Mouse (Mus musculus): ENCODE measurements around the gene Kdm5b. TPM values are rescaled to one million over a fixed set of nuclear protein-coding genes. Genes with fewer than 3 reads are reported as not detected.

Kdm5b gene
- polyA plus RNA-seq, 1 experiment, result 12.9 TPM

DNA sequence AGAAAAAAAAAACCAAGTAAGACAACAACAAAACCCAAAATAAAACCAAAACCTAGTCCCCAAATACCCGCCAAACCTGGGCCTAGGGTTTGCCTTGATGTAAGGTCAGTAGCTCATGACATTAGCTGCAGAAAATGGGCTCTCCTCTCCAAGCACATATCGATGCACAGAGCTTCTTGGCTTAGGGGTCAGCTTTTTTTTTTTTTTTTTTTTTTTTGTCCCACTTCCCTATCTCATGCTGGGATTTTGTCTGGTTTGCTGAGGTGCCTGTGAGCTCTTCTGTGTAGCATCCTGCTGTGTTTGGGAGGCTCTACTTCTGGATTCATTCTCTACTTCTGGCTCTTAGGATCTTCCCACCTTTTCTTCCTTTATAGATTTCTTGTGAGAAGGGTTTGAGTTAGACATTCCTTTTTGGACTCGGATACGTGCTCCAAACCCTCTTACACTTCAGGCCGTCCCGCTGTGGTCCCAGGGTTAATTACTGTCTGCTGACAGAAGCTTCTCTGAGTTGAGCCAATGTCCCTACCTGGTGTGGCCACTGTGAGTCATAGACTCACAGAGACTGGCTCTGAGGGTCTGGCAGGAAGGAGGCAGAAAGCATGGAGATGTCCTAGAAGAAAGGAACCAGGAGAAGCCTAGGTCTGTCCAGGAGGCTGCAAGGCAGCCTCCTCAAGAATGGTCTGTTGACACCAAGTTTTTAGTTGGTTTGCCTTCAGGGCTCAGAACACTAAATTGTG lies 17.6 kb downstream of the Kdm5b start:
- Histone ChIP-seq H3K4me3 (ENCODE audit: insufficient read depth, low read length) (no peak overlapping the region), H3K27ac (ENCODE audit: insufficient read depth, low read depth, low read length) (no peak overlapping the region), H3K4me1 (ENCODE audit: control insufficient read depth, insufficient read depth, low read length) (no peaks in the 10 kb centered on the region)
- no peak for TF ChIP-seq POLR2A (IDR thresholded peaks at IDR 0.05; ENCODE audit: borderline replicate concordance, low read depth, low read length)
- TF ChIP-seq CTCF (IDR thresholded peaks at IDR 0.05; ENCODE audit: low read depth, low read length), result no peak

DNA sequence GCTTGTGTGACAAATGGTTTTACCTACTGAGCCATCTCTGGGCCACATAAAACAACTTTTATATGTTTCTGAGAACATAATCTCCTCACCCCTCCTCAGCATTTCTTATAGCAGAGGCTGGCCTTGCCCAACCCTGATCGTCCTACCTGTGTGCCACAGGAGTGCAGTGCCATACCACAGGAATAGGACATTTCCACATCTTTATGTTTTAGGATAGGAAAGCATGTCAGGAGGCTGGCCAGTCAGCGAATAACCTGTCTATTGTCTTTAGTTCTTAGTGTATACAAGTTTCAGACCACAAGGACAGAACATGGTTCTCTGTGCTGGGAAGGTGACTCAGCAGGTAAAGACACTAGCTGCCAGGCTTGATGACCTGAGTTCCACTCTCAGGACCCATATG lies 20.8 kb downstream of the Kdm5b start:
- Histone ChIP-seq H3K4me1 (ENCODE audit: control insufficient read depth, insufficient read depth, low read length) (no peaks in the 10 kb centered on the region), H3K4me3 (ENCODE audit: insufficient read depth, low read length) (no peak overlapping the region)
- TF ChIP-seq POLR2A (IDR thresholded peaks at IDR 0.05; ENCODE audit: borderline replicate concordance, low read depth, low read length) (no peak), CTCF (IDR thresholded peaks at IDR 0.05; ENCODE audit: low read depth, low read length) (no peak)

DNA sequence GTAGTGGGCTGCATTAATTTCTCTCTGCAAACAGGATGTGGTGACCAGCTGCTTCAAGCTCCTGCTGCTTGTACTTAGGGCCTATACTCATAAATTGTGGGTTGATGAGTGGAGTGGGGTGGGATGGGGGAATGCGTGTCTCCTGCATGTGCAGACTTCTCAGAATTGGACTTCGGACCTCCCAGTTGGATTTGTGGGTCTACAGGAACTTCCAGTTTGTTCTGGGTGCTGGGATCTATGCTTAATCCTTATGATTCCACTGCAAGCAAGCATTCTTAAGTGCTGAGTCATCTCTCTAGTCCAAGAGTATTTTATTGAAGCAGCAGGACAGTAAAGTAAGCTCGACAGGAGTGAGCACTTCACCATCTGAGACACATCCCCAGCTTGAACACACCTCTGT lies 23.6 kb downstream of the Kdm5b start:
- Histone ChIP-seq H3K4me3 (ENCODE audit: insufficient read depth, low read length) (no peak overlapping the region), H3K4me1 (ENCODE audit: control insufficient read depth, insufficient read depth, low read length) (peaks cover 2% of the 10 kb centered on the region; the same call in 1 of the 2 replicates), H3K27ac (ENCODE audit: insufficient read depth, low read depth, low read length) (no peak overlapping the region)
- TF ChIP-seq POLR2A (IDR thresholded peaks at IDR 0.05; ENCODE audit: borderline replicate concordance, low read depth, low read length), result no peak
- no peak for TF ChIP-seq CTCF (IDR thresholded peaks at IDR 0.05; ENCODE audit: low read depth, low read length)

More for the DNA sequence above, 20.8 kb downstream of the Kdm5b start:
- H3K27ac ChIP-seq (ENCODE audit: insufficient read depth, low read depth, low read length), result no peak overlapping the region

DNA sequence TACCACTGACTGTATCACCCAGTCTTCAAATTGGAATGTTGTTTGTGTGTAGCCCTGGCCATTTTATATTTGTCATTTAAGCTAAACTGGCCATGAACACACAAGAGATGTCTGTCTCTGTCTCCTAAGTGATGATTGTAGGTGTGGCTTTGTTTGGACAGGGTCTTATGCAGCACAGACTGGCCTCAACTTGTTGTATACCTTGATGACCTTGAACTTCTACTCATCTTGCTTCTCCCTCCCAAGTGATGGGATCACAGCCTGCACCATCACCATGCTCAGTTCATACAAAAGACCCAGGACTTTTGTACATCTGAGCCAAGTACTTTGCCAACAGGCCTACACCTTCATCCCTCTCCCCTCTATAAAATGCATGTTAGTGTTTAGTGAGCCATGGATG lies 29.7 kb downstream of the Kdm5b start:
- no peak overlapping the region for H3K4me3 ChIP-seq (ENCODE audit: insufficient read depth, low read length)
- H3K27ac ChIP-seq (ENCODE audit: insufficient read depth, low read depth, low read length), result no peak overlapping the region
- TF ChIP-seq POLR2A (IDR thresholded peaks at IDR 0.05; ENCODE audit: borderline replicate concordance, low read depth, low read length) (no peak), CTCF (IDR thresholded peaks at IDR 0.05; ENCODE audit: low read depth, low read length) (no peak)

DNA sequence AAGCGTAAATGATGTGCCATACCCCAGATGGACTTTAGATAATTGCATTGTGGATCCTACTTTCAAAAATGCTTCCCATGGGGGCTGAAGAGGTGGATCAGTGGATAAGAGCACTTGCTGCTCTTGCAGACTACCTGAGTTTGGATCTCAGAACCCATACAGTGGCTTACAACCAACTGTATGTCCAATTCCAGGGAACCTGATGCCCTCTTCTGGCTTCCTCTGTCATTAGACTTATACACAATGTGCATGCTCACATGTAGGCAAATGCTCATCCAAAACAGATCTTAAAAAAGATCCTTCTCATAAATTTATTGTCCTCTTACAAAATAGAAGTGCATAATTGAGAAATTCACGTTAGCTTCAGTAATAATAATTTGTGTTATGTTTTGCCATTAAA lies 31.8 kb downstream of the Kdm5b start:
- H3K4me3 ChIP-seq (ENCODE audit: insufficient read depth, low read length), result no peak overlapping the region
- peaks cover 2% of the 10 kb centered on the region; the same call in 1 of the 2 replicates for H3K4me1 ChIP-seq (ENCODE audit: control insufficient read depth, insufficient read depth, low read length)
- no peak overlapping the region for H3K27ac ChIP-seq (ENCODE audit: insufficient read depth, low read depth, low read length)
- TF ChIP-seq CTCF (IDR thresholded peaks at IDR 0.05; ENCODE audit: low read depth, low read length) (no peak), POLR2A (IDR thresholded peaks at IDR 0.05; ENCODE audit: borderline replicate concordance, low read depth, low read length) (no peak)

More for the DNA sequence above, 29.7 kb downstream of the Kdm5b start:
- H3K4me1 ChIP-seq (ENCODE audit: control insufficient read depth, insufficient read depth, low read length), result peaks cover 2% of the 10 kb centered on the region; the same call in 1 of the 2 replicates

DNA sequence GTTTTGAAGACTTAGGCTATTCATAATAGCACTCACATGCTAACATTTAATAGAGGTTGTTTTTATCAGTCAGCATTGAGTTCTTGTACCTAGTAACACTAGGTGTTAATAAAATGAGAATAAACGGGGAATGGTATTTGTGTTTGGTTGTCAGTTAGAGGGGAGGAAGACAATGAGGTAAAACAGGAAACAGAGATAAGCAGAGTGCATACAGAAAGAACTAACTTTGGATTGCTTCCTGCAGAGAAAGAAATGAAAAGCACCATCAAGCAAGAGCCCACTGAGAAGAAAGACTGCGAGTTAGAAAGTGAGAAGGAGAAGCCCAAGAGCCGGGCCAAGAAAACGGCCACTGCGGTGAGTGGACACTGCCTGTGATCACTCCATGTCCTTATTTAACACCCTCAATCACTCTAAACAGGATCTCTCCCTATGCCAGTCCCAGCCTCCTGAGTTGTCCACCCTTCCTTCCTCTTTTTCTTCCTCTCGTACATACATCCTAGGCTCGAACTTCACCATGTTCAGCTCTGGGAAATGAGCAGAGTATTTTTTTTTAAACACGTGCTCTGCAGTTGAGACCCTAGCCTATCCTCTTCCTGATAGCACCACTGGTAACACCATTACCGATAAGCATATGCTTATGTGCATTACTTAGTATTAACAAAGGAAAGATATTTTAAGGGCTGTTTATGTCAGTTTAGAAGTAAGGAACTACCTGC lies 37.5 kb downstream of the Kdm5b start:
- Histone ChIP-seq H3K4me1 (ENCODE audit: control insufficient read depth, insufficient read depth, low read length) (no peaks in the 10 kb centered on the region), H3K27ac (ENCODE audit: insufficient read depth, low read depth, low read length) (no peak overlapping the region), H3K4me3 (ENCODE audit: insufficient read depth, low read length) (no peak overlapping the region)
- no peak for TF ChIP-seq CTCF (IDR thresholded peaks at IDR 0.05; ENCODE audit: low read depth, low read length)
- TF ChIP-seq POLR2A (IDR thresholded peaks at IDR 0.05; ENCODE audit: borderline replicate concordance, low read depth, low read length), result no peak

DNA sequence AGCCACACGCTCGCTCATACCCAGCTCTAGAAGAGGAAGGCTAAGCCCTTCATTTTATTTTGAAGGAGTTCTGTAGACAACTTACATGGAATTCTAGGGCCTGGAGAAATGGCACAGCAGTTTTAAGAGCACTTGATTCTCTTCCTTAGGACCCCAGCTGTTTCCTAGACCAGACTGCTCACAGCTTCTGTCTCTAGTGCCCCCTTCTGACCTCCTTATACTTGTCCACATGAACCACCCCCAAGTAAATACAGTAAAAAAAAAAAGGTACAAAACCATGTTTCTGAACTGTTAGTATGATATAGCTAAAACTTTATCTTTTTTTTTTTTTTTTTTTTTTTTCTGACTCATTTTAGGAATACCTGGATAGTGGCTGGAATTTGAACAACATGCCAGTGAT lies 44.1 kb downstream of the Kdm5b start:
- H3K4me1 ChIP-seq (ENCODE audit: control insufficient read depth, insufficient read depth, low read length), result no peaks in the 10 kb centered on the region
- H3K4me3 ChIP-seq (ENCODE audit: insufficient read depth, low read length), result no peak overlapping the region
- TF ChIP-seq POLR2A (IDR thresholded peaks at IDR 0.05; ENCODE audit: borderline replicate concordance, low read depth, low read length) (no peak), CTCF (IDR thresholded peaks at IDR 0.05; ENCODE audit: low read depth, low read length) (no peak)
- no peak overlapping the region for H3K27ac ChIP-seq (ENCODE audit: insufficient read depth, low read depth, low read length)

DNA sequence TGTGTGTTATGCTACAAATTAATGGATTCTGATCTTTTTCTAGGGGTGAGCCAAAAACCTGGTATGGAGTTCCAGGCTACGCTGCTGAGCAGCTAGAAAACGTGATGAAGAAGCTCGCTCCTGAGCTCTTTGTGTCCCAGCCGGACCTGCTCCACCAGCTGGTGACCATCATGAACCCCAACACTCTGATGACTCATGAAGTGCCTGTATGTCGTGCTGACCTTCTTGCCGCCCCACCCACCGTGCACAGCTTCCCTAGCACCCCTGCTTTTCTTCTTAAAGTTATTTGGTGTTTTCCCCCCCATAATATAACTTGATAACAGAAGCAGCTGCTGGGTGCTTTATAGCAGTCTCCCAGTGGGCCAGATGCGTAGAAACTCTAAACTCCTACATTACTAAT lies 45.7 kb downstream of the Kdm5b start:
- TF ChIP-seq POLR2A (IDR thresholded peaks at IDR 0.05; ENCODE audit: borderline replicate concordance, low read depth, low read length), result no peak
- no peak for TF ChIP-seq CTCF (IDR thresholded peaks at IDR 0.05; ENCODE audit: low read depth, low read length)
- no peaks in the 10 kb centered on the region for H3K4me1 ChIP-seq (ENCODE audit: control insufficient read depth, insufficient read depth, low read length)
- no peak overlapping the region for H3K4me3 ChIP-seq (ENCODE audit: insufficient read depth, low read length)
- H3K27ac ChIP-seq (ENCODE audit: insufficient read depth, low read depth, low read length), result no peak overlapping the region

DNA sequence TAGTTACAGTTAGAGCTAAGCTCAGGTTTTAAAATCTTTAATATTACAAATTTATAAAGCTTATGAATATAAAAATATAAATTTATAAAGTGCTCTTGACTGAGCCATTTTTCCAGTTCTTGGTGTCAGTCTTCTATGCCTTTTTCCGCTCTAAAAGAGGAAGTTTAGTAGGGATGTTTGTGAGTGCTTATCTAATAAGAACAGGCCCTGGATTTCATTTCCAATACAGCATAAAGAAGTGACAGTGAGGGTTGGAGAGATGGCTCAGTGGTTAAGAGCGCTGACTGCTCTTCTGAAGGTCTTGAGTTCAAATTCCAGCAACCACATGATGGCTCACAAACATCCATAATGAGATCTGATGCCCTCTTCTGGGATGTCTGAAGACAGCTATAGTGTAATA lies 46.4 kb downstream of the Kdm5b start:
- TF ChIP-seq CTCF (IDR thresholded peaks at IDR 0.05; ENCODE audit: low read depth, low read length) (no peak), POLR2A (IDR thresholded peaks at IDR 0.05; ENCODE audit: borderline replicate concordance, low read depth, low read length) (no peak)
- H3K4me3 ChIP-seq (ENCODE audit: insufficient read depth, low read length), result no peak overlapping the region

DNA sequence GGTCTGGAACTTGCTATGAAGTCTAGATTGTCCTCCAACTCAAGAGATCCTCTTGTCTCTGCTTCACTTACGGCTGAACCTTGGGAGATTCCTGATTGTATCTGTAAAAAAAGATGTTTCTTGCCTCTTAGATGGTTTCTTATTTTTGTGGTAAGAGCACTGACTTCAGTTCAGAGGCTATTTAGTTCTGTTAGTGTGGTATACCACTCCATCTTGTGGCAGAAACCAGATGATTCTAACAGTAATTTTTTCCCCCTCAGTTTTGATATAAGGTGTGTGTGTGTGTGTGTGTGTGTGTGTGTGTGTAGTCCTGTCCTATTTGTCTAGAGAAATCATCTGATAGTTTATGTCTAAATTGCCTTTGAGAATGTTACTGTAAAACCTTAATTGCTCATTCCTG lies 47.3 kb downstream of the Kdm5b start:
- H3K27ac ChIP-seq (ENCODE audit: insufficient read depth, low read depth, low read length), result no peak overlapping the region
- H3K4me1 ChIP-seq (ENCODE audit: control insufficient read depth, insufficient read depth, low read length), result no peaks in the 10 kb centered on the region
- no peak overlapping the region for H3K4me3 ChIP-seq (ENCODE audit: insufficient read depth, low read length)
- TF ChIP-seq CTCF (IDR thresholded peaks at IDR 0.05; ENCODE audit: low read depth, low read length), result no peak
- no peak for TF ChIP-seq POLR2A (IDR thresholded peaks at IDR 0.05; ENCODE audit: borderline replicate concordance, low read depth, low read length)

More for the DNA sequence above, 46.4 kb downstream of the Kdm5b start:
- Histone ChIP-seq H3K27ac (ENCODE audit: insufficient read depth, low read depth, low read length) (no peak overlapping the region), H3K4me1 (ENCODE audit: control insufficient read depth, insufficient read depth, low read length) (no peaks in the 10 kb centered on the region)
